Mouse (Mus musculus) midbrain, embryonic 11.5 days (tissue): ENCODE results near the gene Susd6. TPM values are rescaled to one million over a fixed set of nuclear protein-coding genes. Genes with fewer than 3 reads are reported as not detected.

Source experiments
- ATAC-seq: fragments of 200-750 bp; cut with Nextera tagmentation; 2 replicates; pipeline ENCODE4 v1.8.0; 2017; ENCODE audit warnings: moderate TSS enrichment, moderate library complexity; ENCODE audit not compliant: low FRiP score
- DNase-seq: peaks from one replicate; pipeline ENCODE4 v3.0.0; 2015; ENCODE audit warnings: low spot score; ENCODE audit errors: missing footprints
- H3K27ac ChIP-seq: fragments of 300-500 bp; sonication (generic); 2 replicates; pipeline ENCODE4 v1.5.1; 2014; ENCODE audit warnings: low read depth, low read length
- H3K27me3 ChIP-seq: fragments of 300-500 bp; sonication (generic); 2 replicates; pipeline ENCODE4 v1.6.1; 2014; ENCODE audit warnings: mild to moderate bottlenecking, low read length, moderate library complexity, mixed read lengths; ENCODE audit not compliant: control insufficient read depth, insufficient read depth
- H3K36me3 ChIP-seq: fragments of 300-500 bp; sonication (generic); 2 replicates; pipeline ENCODE4 v1.6.1; 2014; ENCODE audit warnings: mild to moderate bottlenecking, low read length, moderate library complexity, mixed read lengths; ENCODE audit not compliant: control insufficient read depth, insufficient read depth
- H3K4me1 ChIP-seq: fragments of 300-500 bp; sonication (generic); 2 replicates; pipeline ENCODE4 v1.6.1; 2014; ENCODE audit warnings: low read length; ENCODE audit not compliant: control insufficient read depth, insufficient read depth
- H3K4me2 ChIP-seq: fragments of 300-500 bp; sonication (generic); 2 replicates; pipeline ENCODE4 v1.6.1; 2014; ENCODE audit warnings: mild to moderate bottlenecking, moderate library complexity
- H3K4me3 ChIP-seq: fragments of 300-500 bp; sonication (generic); 2 replicates; pipeline ENCODE4 v1.5.1; 2014; ENCODE audit warnings: low read depth, low read length
- H3K9ac ChIP-seq: fragments of 300-500 bp; sonication (generic); 2 replicates; pipeline ENCODE4 v1.6.1; 2014; ENCODE audit warnings: low read length
- H3K9me3 ChIP-seq: fragments of 300-500 bp; sonication (generic); 2 replicates; pipeline ENCODE4 v1.6.1; 2016; ENCODE audit warnings: low read length; ENCODE audit not compliant: control insufficient read depth
- WGBS: fragments of 180-500 bp; shearing (Covaris S2); extraction: QIAGEN DNeasy Blood & Tissue Kit; methylation state at CpG from one replicate; pipeline ENCODE4 v1.1.7; 2014; 5-methylcytosine and 5-hydroxymethylcytosine counted together
- polyA plus RNA-seq: library from polyadenylated mRNA; unstranded; fragments of >200 nt; fragmentation: Nextera tagmentation; extraction: Ambion mirVana; gene quantifications from 2 replicates; pipeline ENCODE4 v1.2.1, GENCODE M21; 2014

Gene Susd6
- 18.4 and 19.0 TPM in 2 replicates for polyA plus RNA-seq

GRCm38 (mm10) chr12:80789849-80790694, at the start of gene Susd6:
Susd6 (plus strand) TSS chr12:80790510.
- no peaks in the 10 kb centered on the region for H3K36me3 ChIP-seq
- H3K9ac ChIP-seq: peak within 1 kb of the TSS; percentile 88
- ATAC-seq (peak; percentile 98), DNase-seq (peak; percentile 99)
- H3K4me1 ChIP-seq: peaks cover 10% of the 10 kb centered on the region
- H3K27ac ChIP-seq: peak within 1 kb of the TSS; percentile 95
- H3K9me3 ChIP-seq: no peaks in the 10 kb centered on the region
- 3% methylated on average over 54 of the region's 56 CpGs for WGBS
- H3K27me3 ChIP-seq: no peaks in the 10 kb centered on the region
- H3K4me2 ChIP-seq: peak within 1 kb of the TSS; percentile 85
- H3K4me3 ChIP-seq: peak within 1 kb of the TSS; percentile 92

- Histone ChIP-seq H3K27me3 (no peaks in the 10 kb centered on the region), H3K4me3 (no peak overlapping the region), H3K9me3 (no peaks in the 10 kb centered on the region), H3K4me1 (peaks cover 6% of the 10 kb centered on the region), H3K4me2 (no peak overlapping the region), H3K36me3 (no peaks in the 10 kb centered on the region), H3K27ac (no peak overlapping the region), H3K9ac (no peak overlapping the region)
- WGBS: 79% methylated on average over 1 of the region's 1 CpGs
- no peak for ATAC-seq
- no peak for DNase-seq
Observed at GRCm38 (mm10) chr12:80744614-80745013, 45.7 kb upstream of the Susd6 start.

- H3K27ac ChIP-seq: no peak overlapping the region
- DNase-seq: no peak
- H3K4me3 ChIP-seq: no peak overlapping the region
- 61% methylated on average over 8 of the region's 8 CpGs for WGBS
- no peaks in the 10 kb centered on the region for H3K36me3 ChIP-seq
- no peak overlapping the region; the same call in 1 of the 2 replicates for H3K9ac ChIP-seq
- H3K4me1 ChIP-seq: peaks cover 6% of the 10 kb centered on the region
- no peaks in the 10 kb centered on the region for H3K9me3 ChIP-seq
- H3K4me2 ChIP-seq: no peak overlapping the region
- H3K27me3 ChIP-seq: no peaks in the 10 kb centered on the region
- no peak for ATAC-seq
Observed at GRCm38 (mm10) chr12:80746031-80746813, 44.1 kb upstream of the Susd6 start.

- Histone ChIP-seq H3K27ac (no peak overlapping the region), H3K4me2 (no peak overlapping the region), H3K27me3 (no peaks in the 10 kb centered on the region), H3K36me3 (peaks cover 24% of the 10 kb centered on the region), H3K4me1 (no peaks in the 10 kb centered on the region), H3K9ac (no peak overlapping the region), H3K9me3 (peaks cover 22% of the 10 kb centered on the region), H3K4me3 (no peak overlapping the region)
- no peak for DNase-seq
- no peak for ATAC-seq
- 96% methylated on average over 6 of the region's 6 CpGs for WGBS
Observed at GRCm38 (mm10) chr12:80751556-80751955, 38.8 kb upstream of the Susd6 start.

- Histone ChIP-seq H3K4me1 (peaks cover 14% of the 10 kb centered on the region), H3K27ac (no peak overlapping the region), H3K4me2 (peak overlapping the region; percentile 72), H3K9ac (no peak overlapping the region), H3K27me3 (peaks cover 6% of the 10 kb centered on the region; the same call in 1 of the 2 replicates), H3K36me3 (peaks cover 50% of the 10 kb centered on the region), H3K9me3 (peaks cover 46% of the 10 kb centered on the region), H3K4me3 (peak overlapping the region; percentile 52)
- ATAC-seq: no peak
- DNase-seq: no peak
- WGBS: 34% methylated on average over 119 of the region's 122 CpGs
Observed at GRCm38 (mm10) chr12:80757751-80758558, 32.4 kb upstream of the Susd6 start.

- ATAC-seq (peak; percentile 7; the same call in 1 of the 2 replicates), DNase-seq (peak; percentile 90)
- Histone ChIP-seq H3K9me3 (peaks cover 43% of the 10 kb centered on the region), H3K36me3 (peaks cover 50% of the 10 kb centered on the region), H3K4me3 (peak overlapping the region; percentile 52), H3K4me2 (peak overlapping the region; percentile 72), H3K4me1 (peaks cover 14% of the 10 kb centered on the region), H3K9ac (peak overlapping the region; percentile 87), H3K27me3 (peaks cover 6% of the 10 kb centered on the region; the same call in 1 of the 2 replicates), H3K27ac (peak overlapping the region; percentile 99)
- 32% methylated on average over 92 of the region's 92 CpGs for WGBS
Observed at GRCm38 (mm10) chr12:80758559-80759386, 31.5 kb upstream of the Susd6 start.

GRCm38 (mm10) chr12:80759387-80759712, 31.0 kb upstream of the Susd6 start:
- peak overlapping the region; percentile 72 for H3K4me2 ChIP-seq
- WGBS: 3% methylated on average over 12 of the region's 13 CpGs
- ATAC-seq (peak; percentile 59), DNase-seq (peak; percentile 98)
- peak overlapping the region; percentile 52 for H3K4me3 ChIP-seq
- H3K9ac ChIP-seq: peak overlapping the region; percentile 87
- H3K36me3 ChIP-seq: peaks cover 46% of the 10 kb centered on the region
- H3K27ac ChIP-seq: peak overlapping the region; percentile 99
- H3K4me1 ChIP-seq: peaks cover 14% of the 10 kb centered on the region
- H3K9me3 ChIP-seq: peaks cover 40% of the 10 kb centered on the region
- peaks cover 6% of the 10 kb centered on the region; the same call in 1 of the 2 replicates for H3K27me3 ChIP-seq
